Mouse (Mus musculus) natural killer cell, adult 2 months (primary cell): Measurements from ENCODE around the gene Msl1.
"Not testable (repeated sequence)": the region's sequence is repeated elsewhere in the genome, so short reads cannot be mapped to it uniquely, and the experiment has no call there.

Experiments
- DNase-seq, 2 experiments: peaks; one replicate each; pipeline ENCODE4 v3.0.0; 2022; ENCODE audit warnings: low spot score in 2 of 2

Gene Msl1

DNA sequence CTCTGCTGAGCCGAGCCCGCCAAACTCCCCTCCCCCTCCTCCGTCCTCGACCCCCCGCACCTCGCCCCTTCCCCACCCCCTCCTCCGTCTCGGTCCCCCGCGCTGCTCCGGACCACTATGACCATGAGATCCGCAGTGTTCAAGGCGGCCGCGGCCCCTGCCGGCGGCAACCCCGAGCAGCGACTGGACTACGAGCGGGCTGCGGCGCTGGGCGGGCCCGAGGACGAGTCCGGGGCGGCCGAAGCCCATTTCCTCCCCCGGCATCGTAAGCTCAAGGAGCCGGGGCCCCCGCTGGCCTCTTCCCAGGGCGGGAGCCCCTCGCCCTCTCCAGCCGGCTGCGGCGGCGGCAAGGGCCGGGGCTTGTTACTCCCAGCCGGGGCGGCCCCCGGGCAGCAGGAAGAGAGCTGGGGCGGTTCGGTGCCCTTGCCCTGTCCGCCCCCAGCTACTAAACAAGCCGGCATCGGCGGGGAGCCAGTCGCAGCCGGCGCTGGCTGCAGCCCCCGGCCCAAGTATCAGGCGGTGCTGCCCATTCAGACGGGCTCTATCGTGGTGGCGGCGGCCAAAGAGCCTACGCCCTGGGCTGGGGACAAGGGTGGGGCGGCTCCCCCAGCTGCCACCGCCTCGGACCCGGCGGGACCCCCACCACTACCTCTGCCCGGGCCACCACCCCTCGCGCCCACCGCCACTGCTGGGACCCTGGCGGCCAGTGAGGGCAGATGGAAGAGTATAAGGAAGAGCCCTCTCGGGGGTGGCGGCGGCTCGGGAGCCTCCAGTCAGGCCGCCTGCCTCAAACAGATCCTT, 598 bp downstream of the Msl1 start:
- DNase-seq: peak; percentile 49 to 57

DNA sequence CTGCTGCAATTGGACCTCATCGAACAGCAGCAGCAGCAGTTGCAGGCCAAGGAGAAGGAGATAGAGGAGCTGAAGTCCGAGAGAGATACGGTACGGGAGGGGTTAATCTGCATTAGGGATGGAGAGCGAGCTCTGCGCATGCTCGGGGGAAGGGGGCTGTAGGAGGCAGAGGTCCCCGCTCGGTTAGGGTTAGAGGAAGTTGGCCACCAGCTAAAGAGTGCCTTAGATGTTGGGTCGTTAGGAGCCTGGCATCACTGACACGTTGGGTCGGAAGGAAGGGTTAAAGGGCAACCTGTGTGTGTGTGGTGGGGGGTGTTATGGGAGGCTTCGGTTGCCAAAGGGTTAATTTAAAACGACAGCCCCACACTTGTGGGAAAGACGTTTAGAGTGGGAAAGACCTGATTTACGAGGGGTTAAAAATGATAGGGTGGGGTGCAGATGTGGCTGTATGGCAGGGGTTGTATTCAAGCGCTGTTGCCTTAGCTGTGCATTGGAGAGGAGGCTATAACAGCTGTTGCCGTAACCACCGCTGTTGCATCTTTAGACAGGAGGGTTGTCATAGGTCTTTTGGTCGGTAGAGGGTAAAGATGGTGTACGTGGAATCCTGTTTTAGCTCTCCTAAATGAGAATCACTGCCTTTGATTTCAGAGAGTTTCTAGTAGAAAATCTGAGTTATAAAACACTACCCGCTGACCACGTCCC, 1.4 kb downstream of the Msl1 start:
- DNase-seq: peak; percentile 26 to 54

DNA sequence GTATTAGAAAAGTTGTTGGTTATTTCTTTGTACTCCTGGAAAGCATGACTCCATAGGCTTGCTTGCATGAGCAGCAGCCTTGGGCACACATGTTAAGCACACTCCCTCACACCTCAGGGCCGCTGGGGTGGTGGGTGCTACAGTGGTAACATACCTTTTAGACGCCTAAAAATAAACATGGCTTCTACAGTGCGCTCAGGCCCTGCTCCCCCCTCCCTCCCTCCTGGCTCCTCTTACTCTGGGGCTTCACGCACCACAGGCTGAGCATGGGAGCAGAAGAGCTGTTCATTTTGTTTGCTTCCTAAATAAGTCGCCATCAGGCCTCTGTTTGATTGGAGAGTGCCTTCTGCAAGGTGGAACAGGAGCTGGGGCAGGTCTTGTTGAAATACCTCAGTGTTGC, 2.0 kb downstream of the Msl1 start:
- DNase-seq: no peak

DNA sequence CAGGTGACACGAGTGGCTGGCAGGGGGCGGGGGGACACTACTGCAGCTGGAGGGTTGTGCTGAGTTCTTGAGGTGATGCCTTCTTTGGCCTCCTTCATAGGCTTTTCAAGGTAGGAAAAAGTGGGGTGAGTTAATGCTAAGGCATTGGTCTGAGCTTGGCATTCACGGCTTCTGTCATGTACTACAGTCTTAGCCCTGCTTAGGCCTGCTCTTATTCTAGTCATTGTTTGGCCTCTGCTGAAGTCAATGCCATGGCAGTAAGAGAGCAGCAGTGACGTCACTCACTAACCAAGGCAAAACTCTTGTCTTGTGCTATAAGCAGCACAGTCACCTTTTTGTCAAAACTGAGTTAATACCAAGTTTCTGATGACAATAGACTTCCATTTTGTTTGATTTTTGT, 2.6 kb downstream of the Msl1 start:
- DNase-seq: no peak

DNA sequence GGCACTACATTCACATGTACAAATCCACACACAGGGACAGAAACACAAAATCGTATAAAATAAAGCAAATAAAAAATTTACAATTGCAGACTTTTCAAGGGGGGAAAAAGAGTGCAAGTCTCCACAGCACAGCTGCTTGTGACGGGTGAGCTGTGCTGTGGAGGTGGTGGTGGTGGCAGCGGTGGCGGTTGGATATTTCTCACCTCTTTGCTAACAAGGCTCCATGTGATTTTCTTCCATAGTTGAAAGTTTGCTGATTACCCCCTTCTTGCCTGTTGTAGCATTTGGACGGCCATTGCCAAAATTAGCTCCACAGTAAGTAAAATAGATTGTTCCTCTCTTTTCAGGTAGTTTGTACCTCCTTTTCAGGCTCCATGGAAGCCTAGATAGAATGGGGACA, 9.3 kb downstream of the Msl1 start, which contains the start of gene Casc3:
Casc3 (plus strand) TSS at position 301 of the 400 bp plus-strand sequence.
- DNase-seq: no peak

DNA sequence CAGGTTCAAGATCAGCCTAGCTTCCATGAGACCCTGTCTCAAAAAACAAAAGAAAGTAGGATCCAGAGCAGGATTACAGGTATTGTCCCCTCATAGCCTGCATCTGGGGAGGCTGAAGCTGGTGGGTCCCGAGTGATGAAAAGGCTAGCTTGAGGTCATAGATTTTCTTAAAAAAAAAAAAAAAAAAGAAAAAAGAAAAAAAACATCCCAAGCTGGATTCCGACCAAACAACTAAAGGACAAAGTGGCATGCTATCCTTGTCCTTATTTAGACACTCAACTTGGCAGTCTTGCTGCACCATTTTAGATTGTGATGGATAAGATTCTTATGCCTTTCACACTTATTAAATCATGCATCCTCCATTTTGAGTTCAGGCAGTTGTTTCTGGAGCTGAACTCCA, 13.1 kb downstream of the Msl1 start:
- DNase-seq: no peak

DNA sequence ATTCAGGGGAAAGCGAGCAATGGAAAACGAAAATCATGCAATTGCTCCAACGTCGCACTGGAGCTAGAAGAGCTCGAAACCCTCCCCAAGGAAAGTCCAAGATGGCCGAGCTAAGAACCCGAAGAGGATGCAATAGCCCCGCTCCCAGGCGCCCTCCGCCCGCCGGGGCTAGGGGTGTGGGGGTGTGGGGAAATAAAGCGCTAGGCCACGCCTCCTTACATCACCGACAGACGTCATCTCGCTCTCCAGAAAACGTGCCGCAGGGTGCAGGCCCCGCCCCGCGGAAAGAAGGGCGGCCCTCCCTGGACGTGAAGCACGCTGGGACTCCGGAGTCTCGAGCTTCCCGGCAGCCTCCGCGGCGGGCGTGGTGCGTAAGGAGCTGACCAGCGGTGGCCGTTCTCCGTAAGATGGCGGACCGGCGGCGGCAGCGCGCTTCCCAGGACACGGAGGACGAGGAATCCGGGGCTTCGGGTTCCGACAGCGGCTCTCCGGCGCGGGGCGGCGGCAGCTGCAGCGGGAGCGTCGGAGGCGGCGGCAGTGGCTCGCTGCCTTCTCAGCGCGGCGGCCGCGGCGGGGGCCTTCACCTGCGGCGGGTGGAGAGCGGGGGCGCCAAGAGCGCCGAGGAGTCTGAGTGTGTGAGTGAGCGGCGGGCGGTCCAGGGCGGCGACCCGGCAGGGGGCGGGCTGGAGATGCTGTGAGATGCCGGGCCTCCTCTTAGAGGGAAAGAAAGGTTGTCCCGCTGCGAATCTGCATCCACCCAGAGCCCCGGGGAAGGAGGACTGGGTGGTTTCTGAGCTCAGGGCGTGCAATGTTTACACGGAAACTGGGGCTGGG, 14.4 kb downstream of the Msl1 start:
- DNase-seq: peak; percentile 98 to 99

DNA sequence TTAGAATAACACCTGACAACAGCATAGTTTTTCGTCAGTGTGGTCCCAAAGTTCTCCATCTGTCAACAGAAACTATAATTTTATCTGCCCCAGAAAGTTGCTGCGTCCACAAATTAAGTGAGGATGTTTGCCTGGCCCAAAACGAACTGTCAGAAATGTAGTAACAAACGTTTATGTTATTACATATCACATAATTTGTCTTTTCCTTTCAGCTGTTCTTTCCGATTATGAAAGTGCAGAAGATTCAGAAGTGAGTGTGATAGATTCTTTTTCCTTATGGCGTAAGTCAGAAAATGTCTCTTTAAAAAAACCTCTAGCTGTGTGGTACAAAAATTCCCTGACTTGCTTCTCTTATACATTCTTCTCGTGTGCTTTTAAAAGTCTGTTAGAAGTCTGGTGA, 15.4 kb downstream of the Msl1 start:
- DNase-seq: no peak

DNA sequence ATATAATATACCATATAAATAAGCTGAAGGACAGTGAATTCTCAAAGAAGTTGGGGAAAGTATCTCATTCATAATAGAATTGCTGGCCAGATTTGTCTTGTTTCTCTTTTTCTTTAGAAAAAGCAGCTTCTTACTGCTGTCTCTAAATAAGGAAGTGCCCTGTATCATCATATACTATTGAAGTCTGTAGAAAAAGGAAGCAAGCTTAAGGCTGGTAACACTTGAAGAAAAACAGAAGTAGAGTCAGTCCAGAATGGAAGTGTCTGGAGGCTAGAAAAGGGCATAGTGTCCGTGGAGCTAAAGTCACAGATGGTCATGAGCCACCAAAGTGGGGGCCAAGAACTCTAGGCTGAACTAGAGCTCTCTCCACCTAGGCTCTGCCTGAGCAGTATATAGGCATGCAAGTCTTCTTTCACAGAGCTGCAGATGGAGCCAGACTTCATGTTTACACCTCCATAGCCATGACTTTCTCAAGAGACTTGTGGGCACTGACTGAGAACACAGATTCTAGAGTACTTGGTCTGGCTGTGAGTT, 21.5 kb downstream of the Msl1 start:
- peak in 1 of 2 experiments; percentile 26 for DNase-seq

DNA sequence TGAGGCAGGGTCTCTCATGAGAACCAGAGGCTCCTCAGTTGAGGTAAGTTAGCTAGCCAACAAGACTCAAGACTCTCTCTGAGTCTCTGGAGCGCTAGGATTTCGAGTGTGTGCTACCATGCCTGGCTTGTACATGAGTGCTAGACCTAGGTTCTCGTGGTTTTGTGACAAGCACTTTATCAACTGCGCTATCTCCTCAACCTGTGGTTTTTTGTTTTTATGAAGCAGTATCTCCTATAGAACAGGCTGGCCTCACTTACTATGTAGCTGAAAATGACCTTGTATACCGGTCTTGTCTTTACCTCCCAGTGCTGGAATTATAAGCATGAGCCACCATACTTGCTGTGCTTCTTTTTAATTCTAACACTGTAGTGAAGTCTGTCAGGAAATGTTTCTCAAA, 25.7 kb downstream of the Msl1 start:
- DNase-seq: no peak

DNA sequence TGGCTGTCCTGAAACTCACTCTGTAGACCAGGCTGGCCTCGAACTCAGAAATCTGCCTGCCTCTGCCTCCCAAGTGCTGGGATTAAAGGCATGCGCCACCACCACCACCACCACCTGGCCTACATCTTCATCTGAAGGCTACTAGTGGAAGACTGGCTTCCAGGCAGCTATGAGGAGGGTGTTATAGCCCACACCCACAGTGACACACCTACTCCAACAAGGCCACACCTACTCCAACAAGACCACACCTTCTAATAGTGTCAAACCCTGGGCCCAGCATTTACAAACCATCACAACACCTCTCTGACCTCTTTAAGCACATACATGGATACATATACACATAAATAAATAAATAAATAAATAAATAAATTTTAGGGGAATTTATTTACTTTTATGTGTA, 30.8 kb downstream of the Msl1 start:
- DNase-seq: not testable (repeated sequence)

DNA sequence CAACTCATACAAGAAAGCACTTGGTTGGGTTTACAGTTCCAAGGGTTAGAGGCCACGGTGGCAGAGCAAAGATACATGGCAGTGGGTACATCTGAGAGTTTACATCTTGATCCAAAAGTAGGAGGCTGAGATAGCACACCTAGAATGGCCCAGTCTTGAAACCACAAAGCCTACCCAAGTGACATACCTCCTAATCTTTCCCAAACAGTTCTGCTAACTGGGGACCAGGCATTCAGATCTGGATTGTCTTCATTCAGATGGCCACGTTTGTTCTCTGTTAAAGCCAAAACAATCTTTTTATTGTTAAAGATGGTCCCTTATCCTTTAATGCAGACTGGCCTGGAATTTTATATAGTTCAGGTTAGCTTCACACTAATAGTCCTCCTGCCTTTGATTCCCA, 32.6 kb downstream of the Msl1 start:
- no peak for DNase-seq

DNA sequence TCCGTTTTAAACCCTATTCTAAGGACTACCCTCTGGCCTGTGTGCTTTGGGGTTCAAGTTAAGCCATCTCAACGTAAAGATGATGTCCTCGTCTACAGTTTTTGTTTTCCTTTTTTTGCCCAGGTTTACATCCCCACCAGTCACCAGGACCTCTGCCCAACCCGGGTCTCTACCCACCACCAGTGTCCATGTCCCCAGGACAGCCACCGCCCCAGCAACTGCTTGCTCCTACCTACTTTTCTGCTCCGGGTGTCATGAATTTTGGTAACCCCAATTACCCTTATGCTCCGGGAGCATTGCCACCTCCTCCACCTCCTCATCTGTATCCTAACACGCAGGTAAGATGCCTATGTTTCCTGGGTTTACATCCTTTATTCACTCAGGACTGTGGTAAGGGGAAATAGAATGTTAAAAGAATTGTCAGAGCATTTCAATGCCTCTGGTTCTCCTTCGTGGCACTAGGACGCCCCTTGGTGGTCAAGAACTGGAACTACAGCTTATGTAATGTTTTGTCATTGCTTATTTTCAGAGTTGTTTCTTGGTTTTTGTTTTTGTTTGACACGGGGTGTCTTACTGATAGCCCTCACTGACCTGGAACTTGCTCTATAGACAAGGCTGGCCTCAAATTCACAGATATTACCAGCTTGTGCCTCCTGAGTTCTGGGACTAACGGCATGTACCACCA, 33.9 kb downstream of the Msl1 start:
- peak; percentile 39 to 60 for DNase-seq

DNA sequence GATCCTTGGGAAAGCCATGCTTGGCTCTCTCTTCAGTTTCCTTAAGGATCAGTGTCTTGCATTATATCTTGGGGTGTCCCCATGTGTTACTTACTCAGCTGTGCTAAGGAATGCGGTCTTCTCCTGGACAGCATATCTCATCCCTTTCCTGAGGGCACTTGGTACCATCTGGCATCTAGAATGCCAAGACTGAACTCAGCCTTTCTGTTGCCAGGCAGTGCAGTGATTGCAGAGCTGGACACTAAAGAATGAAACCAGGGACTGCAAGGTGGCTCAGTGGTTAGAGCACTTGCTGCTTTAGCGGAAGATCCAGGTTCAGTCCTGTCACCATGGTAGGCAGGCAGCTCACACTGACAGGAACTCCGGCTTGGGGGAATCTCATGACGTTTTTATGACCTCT, 34.6 kb downstream of the Msl1 start:
- DNase-seq: no peak

DNA sequence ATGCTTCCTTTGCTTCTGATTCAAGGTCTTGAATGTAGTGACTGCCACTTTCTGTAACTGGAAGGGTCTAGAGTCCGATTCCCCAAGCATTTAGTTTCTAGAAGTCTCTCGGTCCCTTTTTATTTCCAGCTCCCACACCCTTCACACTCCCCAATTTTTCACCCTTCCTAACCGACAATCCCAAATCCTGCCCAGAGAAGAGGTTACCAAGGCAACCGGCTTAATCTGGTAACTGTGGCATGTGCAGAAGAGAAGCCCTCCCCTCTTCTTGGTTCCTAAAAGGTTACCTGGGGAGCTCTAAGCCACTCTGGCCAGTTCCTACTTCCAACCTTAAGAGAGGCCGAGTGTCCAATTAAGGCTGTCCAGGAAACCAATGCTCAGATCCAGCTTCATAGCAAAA, 40.0 kb downstream of the Msl1 start:
- no peak for DNase-seq

DNA sequence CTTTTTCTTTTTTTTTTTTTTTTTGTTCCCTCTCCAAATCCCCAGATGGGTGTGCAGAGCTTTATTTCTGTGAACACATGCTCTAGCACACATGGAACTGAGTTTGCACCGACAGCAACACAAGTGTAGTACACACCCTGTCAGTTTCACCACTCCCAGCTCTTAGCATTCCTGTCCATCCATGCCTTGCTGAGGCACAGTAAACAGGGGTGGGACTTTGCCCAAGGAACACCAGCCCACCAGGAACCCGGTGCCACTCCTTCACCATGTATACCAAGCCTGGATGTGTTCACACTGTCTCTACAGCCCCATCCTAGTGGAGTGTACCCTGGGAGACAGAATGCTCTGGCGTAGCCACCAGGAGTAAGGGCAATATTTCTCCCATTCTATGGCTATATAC, 40.4 kb downstream of the Msl1 start:
- DNase-seq: no peak

DNA sequence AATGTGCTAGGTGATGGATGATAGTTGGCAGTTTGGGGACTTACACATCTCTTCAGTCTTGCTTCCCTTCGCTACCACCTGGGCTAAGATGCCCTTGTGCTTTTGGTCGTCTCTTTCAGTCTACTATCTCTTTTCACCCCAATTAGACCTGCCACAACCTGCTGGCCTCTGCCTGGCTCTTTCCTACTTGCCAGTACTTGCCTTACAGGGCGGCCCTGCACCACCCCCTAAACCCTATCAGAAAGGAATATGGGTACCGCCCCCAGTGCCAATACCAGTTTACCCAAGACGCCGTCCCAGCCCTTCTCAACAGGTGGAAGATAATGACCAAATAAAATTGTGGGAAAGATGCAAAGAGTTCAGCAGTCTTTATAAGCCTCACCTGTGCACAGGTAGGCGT, 40.8 kb downstream of the Msl1 start:
- DNase-seq: no peak

DNA sequence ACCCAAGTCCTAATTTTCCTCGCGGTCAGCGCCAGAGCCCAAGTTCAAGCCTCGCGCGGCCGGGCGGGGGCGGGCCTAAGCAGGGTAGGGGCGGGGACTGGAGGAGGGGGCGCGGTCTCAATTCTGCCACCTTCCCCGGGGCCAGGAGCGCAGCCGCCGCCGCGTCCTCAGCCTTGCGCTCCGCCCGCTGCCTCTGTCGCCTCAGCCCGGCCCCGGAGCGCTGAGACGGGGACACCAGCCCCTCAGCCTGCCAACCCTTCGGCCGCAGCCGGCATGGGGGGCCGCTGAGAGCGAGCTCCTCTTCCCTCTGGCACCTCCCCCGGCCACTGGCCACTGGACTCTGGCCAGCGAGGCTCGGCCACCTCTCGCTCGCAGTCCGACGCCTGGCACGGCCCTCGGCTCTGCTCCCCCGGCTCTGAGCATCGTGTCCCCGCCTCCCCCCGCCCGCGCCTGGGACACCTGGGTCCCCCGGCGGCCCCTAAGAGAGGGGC, 41.4 kb downstream of the Msl1 start, which contains the start of gene Rapgefl1:
Rapgefl1 (plus strand) TSS at position 135 of the 491 bp plus-strand sequence.
- DNase-seq: peak; percentile 68 to 70

DNA sequence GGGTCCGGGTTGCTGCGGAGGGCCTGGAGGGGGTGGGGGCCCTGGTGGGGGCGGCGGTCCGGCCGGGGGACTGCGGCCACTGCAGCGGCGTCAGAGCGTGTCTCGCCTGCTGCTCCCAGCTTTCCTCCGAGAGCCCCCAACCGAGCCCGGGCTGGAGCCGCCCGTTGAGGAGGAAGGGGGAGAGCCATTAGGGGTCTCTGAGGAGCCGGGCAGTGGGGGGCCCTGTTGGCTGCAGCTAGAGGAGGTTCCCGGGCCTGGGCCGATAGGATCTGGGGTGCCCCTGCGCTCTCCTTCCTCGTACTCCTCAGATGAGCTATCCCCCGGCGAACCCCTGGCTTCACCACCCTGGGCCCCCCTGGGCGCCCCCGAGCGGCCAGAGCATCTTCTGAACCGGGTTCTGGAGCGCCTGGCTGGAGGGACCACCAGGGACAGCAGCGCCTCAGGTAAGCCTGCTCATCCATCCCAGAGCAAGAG, 42.0 kb downstream of the Msl1 start:
- DNase-seq: no peak

DNA sequence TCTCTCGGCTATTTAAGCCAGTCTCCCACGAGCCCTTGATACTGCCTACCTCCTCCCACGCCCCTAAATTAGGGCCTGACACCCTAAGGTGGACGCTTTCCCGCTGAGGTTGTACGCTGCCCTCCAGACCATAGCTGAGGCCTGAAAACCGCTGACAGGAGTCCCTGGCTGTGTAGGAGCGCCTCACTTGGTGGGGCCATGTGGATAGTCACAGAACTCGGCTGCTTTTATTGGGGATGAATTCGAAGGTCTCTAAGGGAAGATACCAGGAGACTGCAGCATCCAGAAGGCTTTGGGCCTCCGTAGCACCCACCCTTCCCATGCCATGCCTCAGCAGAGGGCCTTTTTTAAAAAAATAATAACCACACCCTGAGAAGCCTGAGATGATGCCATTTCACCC, 42.6 kb downstream of the Msl1 start:
- no peak for DNase-seq

DNA sequence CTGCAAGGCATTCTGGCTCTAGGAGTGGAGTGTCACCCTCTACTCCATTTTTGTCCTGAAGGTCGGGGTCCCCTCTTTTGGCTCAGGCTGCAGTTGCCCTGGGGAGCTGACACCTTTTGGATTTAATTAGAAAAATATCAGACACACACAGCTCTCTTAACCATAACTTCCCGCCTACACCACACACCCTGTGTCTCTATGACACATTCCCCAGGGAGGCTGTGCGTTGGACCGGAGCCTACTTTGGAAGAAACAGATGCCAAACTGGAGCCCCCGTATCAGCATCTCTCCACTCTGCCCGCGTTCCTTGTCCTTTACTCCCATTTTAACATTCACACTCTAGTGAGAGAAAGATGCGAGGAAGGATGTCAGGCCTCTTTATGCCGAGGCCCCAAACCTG, 43.2 kb downstream of the Msl1 start:
- no peak for DNase-seq
